Mouse (Mus musculus) kidney, postnatal 14 days (tissue): ENCODE results near the gene Mtor.

Experiments used
- DNase-seq: peaks from one replicate; pipeline ENCODE4 v3.0.0; 2022; ENCODE audit warnings: mixed read lengths

Gene Mtor

GRCm38 (mm10) chr4:148602357-148603120 lies 154.1 kb downstream of the Mtor start, which contains the start of gene Masp2:
Gene Masp2 (plus strand): TSS chr4:148602554.
- DNase-seq = no peak

GRCm38 (mm10) chr4:148603376-148604139 lies 155.1 kb downstream of the Mtor start:
- DNase-seq = no peak

- DNase-seq = no peak
Observed at GRCm38 (mm10) chr4:148604141-148604540, 155.7 kb downstream of the Mtor start.

GRCm38 (mm10) chr4:148604541-148605165 lies 156.2 kb downstream of the Mtor start:
- DNase-seq = peak; percentile 71
